Mouse (Mus musculus): ENCODE measurements around the gene Uspl1.

Gene Uspl1

DNA sequence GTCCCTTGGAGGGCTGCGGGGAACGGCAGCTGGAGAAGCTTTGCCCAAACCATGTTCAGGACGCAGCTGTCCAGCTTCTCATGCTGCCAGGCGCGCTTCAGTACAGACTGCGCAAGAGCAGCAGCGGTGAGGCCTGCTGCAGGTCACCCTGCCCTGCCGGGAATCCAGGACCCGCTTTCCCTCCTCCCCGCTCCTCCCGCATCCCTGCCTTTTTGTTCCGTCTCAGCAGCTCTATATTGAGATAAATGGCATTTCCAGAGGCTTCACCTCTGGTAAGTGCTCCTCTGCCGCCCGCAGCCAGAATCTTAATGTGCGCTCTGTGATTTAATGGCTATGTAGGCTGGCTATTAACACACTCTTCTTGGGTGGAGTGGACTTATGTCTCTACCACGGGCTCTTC lies 74.9 kb downstream of the Uspl1 start:
- DNase-seq (ENCODE audit: low spot score) = no peak

DNA sequence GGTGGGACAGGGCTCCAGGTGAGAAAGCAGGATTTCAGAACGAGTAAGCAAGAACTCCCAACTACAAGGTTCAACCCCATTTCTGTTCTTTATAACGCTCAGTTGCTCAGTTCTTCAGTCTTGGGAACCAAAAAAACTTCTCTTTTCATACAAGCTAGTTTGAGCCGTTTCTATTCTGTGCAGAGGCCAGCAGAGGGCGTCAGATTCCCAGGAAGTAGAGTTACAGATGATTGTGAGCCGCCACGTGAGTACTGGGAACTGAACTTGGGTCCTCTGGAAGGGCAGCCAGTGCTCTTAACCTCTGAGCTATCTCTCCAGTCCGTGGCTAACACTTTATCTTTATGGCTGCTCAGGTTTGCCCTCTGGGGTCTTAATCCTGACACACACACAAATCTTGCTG lies 77.3 kb downstream of the Uspl1 start:
- no peak for DNase-seq (ENCODE audit: low spot score)

DNA sequence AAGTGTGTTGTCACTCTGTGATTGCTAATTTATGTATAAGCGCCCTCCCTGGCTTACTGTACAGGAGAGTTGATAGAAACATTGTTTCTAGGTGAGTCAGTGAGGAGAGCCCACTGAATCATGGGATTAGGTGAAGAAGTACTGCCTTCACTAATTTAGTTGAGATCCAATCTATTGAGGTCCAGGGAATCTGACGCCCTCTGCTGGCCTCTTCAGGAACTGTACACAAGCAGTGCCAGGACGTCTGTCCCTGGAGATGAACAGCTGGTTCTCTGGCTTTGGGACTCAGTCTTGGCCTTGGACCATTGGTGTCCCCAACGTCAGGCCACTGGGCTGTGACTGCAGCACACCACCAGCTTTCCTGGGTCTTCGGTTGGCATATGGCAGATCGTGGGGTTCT lies 77.7 kb downstream of the Uspl1 start:
- DNase-seq (ENCODE audit: low spot score) = no peak

DNA sequence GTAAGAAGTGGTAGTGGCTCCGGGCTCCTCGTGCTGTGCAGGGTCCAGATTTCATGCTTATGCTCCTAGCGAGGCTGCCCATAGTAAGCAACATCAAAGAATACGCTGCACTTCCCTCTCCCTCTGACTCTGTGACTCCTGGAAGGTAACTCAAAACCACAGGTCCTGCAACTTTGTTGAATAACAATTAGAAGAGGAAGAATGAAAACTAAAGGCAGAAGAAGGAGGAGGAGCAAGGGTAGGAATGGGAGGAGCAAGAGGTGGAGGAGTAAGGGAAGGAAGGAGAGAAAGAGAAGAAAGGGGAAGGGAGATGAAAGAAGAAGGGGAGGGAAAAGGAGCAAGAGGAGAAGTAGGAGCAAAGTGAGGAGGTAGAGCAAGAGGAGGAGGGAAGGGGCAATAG lies 80.3 kb downstream of the Uspl1 start, which contains the start of gene Alox5ap:
Alox5ap (plus strand) TSS at position 363 of the 400 bp plus-strand sequence.
- no peak for DNase-seq (ENCODE audit: low spot score)

DNA sequence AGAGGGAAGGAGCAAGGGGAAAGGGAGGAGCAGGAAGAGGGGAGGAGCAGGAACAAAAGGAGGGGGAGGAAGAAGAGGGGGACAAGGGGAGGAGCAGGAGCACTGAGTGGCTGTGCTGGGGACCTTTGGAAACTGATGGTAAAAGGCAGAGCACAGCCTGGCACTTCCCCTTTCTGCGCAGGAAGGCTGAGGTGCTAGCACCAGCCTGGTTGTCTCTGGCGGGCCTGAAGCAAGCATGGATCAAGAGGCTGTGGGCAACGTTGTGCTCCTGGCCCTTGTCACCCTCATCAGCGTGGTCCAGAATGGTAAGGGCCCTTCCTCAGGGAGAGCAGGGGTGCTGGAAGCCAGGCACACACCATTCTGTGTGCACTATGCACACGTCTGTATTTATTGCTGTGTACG lies 80.7 kb downstream of the Uspl1 start:
- DNase-seq (ENCODE audit: low spot score) = no peak

Measured in lung, postnatal 25 days (tissue).